Mouse (Mus musculus): ENCODE measurements around the gene Lcn9. TPM values are rescaled to one million over a fixed set of nuclear protein-coding genes. Genes with fewer than 3 reads are reported as not detected.
"Not testable (repeated sequence)": the region's sequence is repeated elsewhere in the genome, so short reads cannot be mapped to it uniquely, and the experiment has no call there.

The Lcn9 gene
- polyA plus RNA-seq, 1 experiment from 2014 or later, result not detected

DNA sequence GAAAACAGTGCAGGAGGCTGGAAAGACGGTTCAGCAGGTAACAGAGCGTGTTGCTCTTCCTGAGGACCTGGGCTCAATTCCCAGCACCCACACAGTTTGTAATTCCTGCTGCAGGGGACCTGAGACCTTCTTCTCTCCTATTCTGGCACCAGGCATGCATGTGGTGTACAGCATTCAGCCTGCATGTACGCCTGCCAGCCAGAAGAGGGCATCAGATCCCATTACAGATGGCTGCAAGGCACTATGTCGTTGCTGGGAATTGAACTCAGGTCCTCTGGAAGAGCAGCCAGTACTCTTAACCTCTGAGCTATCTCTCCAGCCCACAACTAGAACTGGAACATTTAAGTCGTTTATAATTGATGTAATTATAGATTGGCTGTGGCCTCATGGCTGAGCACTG is 9.6 kb upstream of the Lcn9 start:
- Histone ChIP-seq H3K4me1 (replicated peaks; ENCODE audit: control insufficient read depth, insufficient read depth, low read length) (no peaks in the 10 kb centered on the region), H3K9ac (ENCODE audit: low read depth, low read length) (no peak overlapping the region), H3K27ac (ENCODE audit: low read depth, low read length) (no peak overlapping the region), H3K27me3 (replicated peaks; ENCODE audit: control insufficient read depth, insufficient read depth, low read length) (no peaks in the 10 kb centered on the region), H3K4me3 (ENCODE audit: low read depth, low read length) (no peak overlapping the region), H3K9me3 (ENCODE audit: control insufficient read depth) (no peaks in the 10 kb centered on the region), H3K36me3 (ENCODE audit: control insufficient read depth, insufficient read depth) (no peaks in the 10 kb centered on the region), H3K4me2 (replicated peaks; ENCODE audit: low read depth) (no peak overlapping the region)
- TF ChIP-seq CTCF (IDR thresholded peaks at IDR 0.05; ENCODE audit: low read depth), result peak; percentile 37; the same call in 1 of the 2 replicates
- no peak for ATAC-seq
- 76% methylated on average over 5 of the region's 5 CpGs for WGBS

DNA sequence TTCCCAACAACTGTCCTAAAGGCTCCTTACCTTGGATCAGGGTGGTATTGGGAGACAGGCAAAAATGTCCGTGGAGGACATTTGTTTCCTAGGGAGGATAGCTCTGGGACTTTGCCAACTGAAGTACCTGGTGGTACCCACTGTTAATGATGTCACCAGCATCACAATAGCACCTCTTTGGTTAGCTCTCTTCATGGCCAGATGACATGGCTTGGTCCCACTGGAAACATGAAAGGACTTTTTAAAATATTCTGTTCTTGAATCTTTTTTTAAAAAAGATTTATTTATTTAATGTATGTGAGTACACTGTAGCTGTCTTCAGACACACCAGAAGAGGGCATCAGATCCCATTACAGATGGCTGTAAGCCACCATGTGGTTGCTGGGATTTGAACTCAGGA is 7.2 kb upstream of the Lcn9 start, which contains the start of gene Glt6d1:
Gene Glt6d1 (minus strand): TSS at position 101 of the 400 bp plus-strand sequence.
- ATAC-seq; H3K9ac ChIP-seq (ENCODE audit: low read depth, low read length); H3K27me3 ChIP-seq (replicated peaks; ENCODE audit: control insufficient read depth, insufficient read depth, low read length); H3K27ac ChIP-seq (ENCODE audit: low read depth, low read length); H3K4me2 ChIP-seq (replicated peaks; ENCODE audit: low read depth); H3K9me3 ChIP-seq (ENCODE audit: control insufficient read depth); H3K4me1 ChIP-seq (replicated peaks; ENCODE audit: control insufficient read depth, insufficient read depth, low read length); H3K36me3 ChIP-seq (ENCODE audit: control insufficient read depth, insufficient read depth); H3K4me3 ChIP-seq (ENCODE audit: low read depth, low read length): not testable (repeated sequence)
- 74% methylated on average over 1 of the region's 1 CpGs for WGBS

DNA sequence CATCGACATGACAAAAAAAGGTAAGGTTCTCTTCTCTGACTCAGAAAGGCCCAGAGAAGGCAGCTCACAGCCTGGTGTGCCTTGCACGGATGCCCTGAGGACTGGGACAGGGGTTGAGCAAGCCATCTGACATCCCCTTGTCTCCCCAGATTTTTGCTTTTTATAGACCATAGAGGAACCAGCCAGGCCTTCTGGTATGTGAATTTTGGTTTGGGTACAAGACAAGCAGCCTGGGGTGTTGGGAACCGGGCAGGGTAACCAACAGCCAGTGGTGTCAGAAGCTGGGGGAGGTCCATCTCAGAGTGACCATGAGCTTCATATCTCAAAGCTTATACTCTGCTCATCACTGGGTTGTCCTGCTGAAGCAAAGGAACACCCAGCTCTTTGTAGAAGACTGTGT is 1.8 kb downstream of the Lcn9 start:
- TF ChIP-seq CTCF (IDR thresholded peaks at IDR 0.05; ENCODE audit: low read depth), result no peak
- Histone ChIP-seq H3K27me3 (replicated peaks; ENCODE audit: control insufficient read depth, insufficient read depth, low read length) (no peaks in the 10 kb centered on the region), H3K27ac (ENCODE audit: low read depth, low read length) (no peak overlapping the region), H3K9ac (ENCODE audit: low read depth, low read length) (no peak overlapping the region), H3K4me2 (replicated peaks; ENCODE audit: low read depth) (no peak overlapping the region), H3K4me1 (replicated peaks; ENCODE audit: control insufficient read depth, insufficient read depth, low read length) (no peaks in the 10 kb centered on the region), H3K9me3 (ENCODE audit: control insufficient read depth) (no peaks in the 10 kb centered on the region), H3K36me3 (ENCODE audit: control insufficient read depth, insufficient read depth) (no peaks in the 10 kb centered on the region), H3K4me3 (ENCODE audit: low read depth, low read length) (no peak overlapping the region)
- 86% methylated on average over 3 of the region's 3 CpGs for WGBS
- ATAC-seq, result no peak

DNA sequence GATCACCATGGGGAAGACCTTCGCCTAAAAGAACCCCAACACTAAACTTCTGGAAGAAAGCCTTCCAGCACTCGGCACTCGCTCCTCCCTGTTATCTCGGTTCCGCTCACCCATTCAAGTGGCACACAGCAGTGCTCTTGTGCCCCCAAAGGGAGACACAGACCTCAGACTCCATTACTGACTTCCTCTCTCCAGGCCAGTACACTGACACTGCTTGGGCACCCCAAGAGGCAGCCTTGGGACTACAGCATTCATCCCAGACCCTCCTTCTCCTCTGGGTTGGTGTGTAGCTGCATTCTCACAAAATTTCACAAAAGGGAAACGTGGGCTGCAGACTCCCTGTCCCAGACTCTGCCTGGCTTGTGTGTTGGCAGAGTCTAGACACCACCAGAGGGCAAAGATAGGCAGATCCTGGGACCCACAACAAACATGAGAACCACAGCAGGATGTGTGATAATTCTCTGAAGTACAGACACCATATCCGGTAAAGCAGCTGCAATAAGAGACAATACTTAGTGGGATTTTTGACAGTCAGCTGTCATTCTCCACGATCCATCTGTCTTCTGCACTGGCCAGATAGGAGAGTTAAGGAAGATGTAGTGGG is 5.5 kb downstream of the Lcn9 start:
- H3K4me1 ChIP-seq (replicated peaks; ENCODE audit: control insufficient read depth, insufficient read depth, low read length), result no peaks in the 10 kb centered on the region
- ATAC-seq, result no peak
- no peaks in the 10 kb centered on the region for H3K27me3 ChIP-seq (replicated peaks; ENCODE audit: control insufficient read depth, insufficient read depth, low read length)
- TF ChIP-seq CTCF (IDR thresholded peaks at IDR 0.05; ENCODE audit: low read depth), result no peak
- H3K4me3 ChIP-seq (ENCODE audit: low read depth, low read length), result no peak overlapping the region
- no peak overlapping the region for H3K4me2 ChIP-seq (replicated peaks; ENCODE audit: low read depth)
- no peaks in the 10 kb centered on the region for H3K36me3 ChIP-seq (ENCODE audit: control insufficient read depth, insufficient read depth)
- 72% methylated on average over 8 of the region's 8 CpGs for WGBS
- no peak overlapping the region for H3K9ac ChIP-seq (ENCODE audit: low read depth, low read length)
- H3K27ac ChIP-seq (ENCODE audit: low read depth, low read length), result no peak overlapping the region
- no peaks in the 10 kb centered on the region for H3K9me3 ChIP-seq (ENCODE audit: control insufficient read depth)

DNA sequence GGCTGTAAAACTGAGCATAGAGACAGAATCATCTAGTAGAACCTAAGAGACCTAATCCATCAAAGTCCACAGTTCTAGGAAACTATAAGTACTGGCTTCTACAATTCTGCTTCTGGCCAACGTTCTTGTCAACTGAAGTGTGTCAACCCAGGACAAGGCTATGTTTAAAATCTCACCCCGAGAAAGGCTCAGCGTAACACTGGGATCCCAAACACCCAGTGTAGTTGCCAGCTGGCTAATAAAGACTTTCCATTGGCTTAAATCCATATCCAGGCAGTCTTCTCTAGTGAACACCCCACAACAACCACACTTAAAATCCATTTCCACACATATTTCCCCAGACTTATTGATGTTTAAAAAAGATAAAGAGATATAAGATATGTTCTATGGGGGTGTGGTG is 7.8 kb downstream of the Lcn9 start:
- no peak overlapping the region for H3K4me3 ChIP-seq (ENCODE audit: low read depth, low read length)
- no peaks in the 10 kb centered on the region for H3K9me3 ChIP-seq (ENCODE audit: control insufficient read depth)
- H3K4me1 ChIP-seq (replicated peaks; ENCODE audit: control insufficient read depth, insufficient read depth, low read length), result no peaks in the 10 kb centered on the region
- H3K27me3 ChIP-seq (replicated peaks; ENCODE audit: control insufficient read depth, insufficient read depth, low read length), result no peaks in the 10 kb centered on the region
- ATAC-seq, result no peak
- no peak for TF ChIP-seq CTCF (IDR thresholded peaks at IDR 0.05; ENCODE audit: low read depth)
- no peaks in the 10 kb centered on the region for H3K36me3 ChIP-seq (ENCODE audit: control insufficient read depth, insufficient read depth)
- 65% methylated on average over 3 of the region's 3 CpGs for WGBS
- no peak overlapping the region for H3K27ac ChIP-seq (ENCODE audit: low read depth, low read length)
- no peak overlapping the region for H3K9ac ChIP-seq (ENCODE audit: low read depth, low read length)
- H3K4me2 ChIP-seq (replicated peaks; ENCODE audit: low read depth), result no peak overlapping the region

DNA sequence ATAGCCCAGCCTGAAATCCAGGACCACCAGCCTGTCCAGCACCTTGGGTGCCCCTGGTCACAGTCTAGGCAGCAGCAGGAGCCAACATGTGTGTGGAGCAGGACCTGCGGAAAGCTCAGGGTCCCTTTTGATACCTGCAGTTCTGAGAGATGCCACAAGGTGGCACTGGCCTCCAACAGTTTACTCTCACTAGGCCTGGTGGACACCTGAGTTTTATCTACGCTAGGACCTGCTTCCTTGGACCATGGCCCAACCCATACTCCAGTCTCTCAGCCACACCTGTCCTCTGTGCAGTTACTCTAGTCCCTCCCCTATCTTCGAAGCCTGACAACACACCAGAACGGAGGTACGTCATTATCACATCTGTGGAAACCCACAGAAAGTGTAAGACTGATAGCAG is 13.3 kb downstream of the Lcn9 start:
- no peak overlapping the region for H3K4me2 ChIP-seq (replicated peaks; ENCODE audit: low read depth)
- no peaks in the 10 kb centered on the region for H3K27me3 ChIP-seq (replicated peaks; ENCODE audit: control insufficient read depth, insufficient read depth, low read length)
- no peaks in the 10 kb centered on the region for H3K4me1 ChIP-seq (replicated peaks; ENCODE audit: control insufficient read depth, insufficient read depth, low read length)
- no peaks in the 10 kb centered on the region for H3K36me3 ChIP-seq (ENCODE audit: control insufficient read depth, insufficient read depth)
- TF ChIP-seq CTCF (IDR thresholded peaks at IDR 0.05; ENCODE audit: low read depth), result peak; percentile 95
- no peak overlapping the region for H3K4me3 ChIP-seq (ENCODE audit: low read depth, low read length)
- peak; percentile 63; the same call in 1 of the 2 replicates for ATAC-seq
- WGBS, result 25% methylated on average over 5 of the region's 5 CpGs
- no peaks in the 10 kb centered on the region for H3K9me3 ChIP-seq (ENCODE audit: control insufficient read depth)
- H3K9ac ChIP-seq (ENCODE audit: low read depth, low read length), result no peak overlapping the region
- H3K27ac ChIP-seq (ENCODE audit: low read depth, low read length), result no peak overlapping the region

DNA sequence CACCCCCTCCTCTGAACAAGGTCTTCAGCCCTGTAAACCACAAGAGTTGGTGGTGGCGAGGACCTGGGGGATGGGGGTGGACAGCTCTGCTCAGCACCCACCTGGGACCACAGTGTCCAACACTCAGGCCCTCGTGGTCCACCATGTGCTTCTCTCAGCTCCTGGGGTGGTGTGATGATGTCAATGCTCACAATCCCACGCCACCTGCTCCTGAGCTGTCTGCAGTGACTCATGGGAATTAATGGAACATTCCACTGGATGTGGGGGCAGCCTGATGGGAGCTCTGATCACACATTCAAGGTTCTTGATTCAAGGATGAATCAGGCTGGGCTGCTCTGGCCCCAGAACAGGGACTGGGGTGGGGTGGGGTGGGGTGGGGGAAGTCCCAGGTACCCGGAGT is 19.2 kb downstream of the Lcn9 start:
- no peaks in the 10 kb centered on the region for H3K9me3 ChIP-seq (ENCODE audit: control insufficient read depth)
- no peaks in the 10 kb centered on the region for H3K4me1 ChIP-seq (replicated peaks; ENCODE audit: control insufficient read depth, insufficient read depth, low read length)
- no peak for TF ChIP-seq CTCF (IDR thresholded peaks at IDR 0.05; ENCODE audit: low read depth)
- no peaks in the 10 kb centered on the region for H3K36me3 ChIP-seq (ENCODE audit: control insufficient read depth, insufficient read depth)
- H3K27me3 ChIP-seq (replicated peaks; ENCODE audit: control insufficient read depth, insufficient read depth, low read length), result no peaks in the 10 kb centered on the region
- no peak overlapping the region for H3K4me3 ChIP-seq (ENCODE audit: low read depth, low read length)
- no peak overlapping the region for H3K4me2 ChIP-seq (replicated peaks; ENCODE audit: low read depth)
- no peak overlapping the region for H3K9ac ChIP-seq (ENCODE audit: low read depth, low read length)
- 53% methylated on average over 4 of the region's 4 CpGs for WGBS
- H3K27ac ChIP-seq (ENCODE audit: low read depth, low read length), result no peak overlapping the region
- no peak for ATAC-seq

Measured in intestine, postnatal 0 days (tissue).